Mouse (Mus musculus) limb, embryonic 15.5 days (tissue): ENCODE results near the gene Cd28. TPM values are rescaled to one million over a fixed set of nuclear protein-coding genes. Genes with fewer than 3 reads are reported as not detected.

Experiments used
- ATAC-seq: fragments of 200-750 bp; cut with Nextera tagmentation; 2 replicates; pipeline ENCODE4 v1.8.0; 2017; ENCODE audit warnings: low read depth, moderate TSS enrichment; ENCODE audit not compliant: insufficient number of reproducible peaks, low FRiP score, low TSS enrichment
- H3K27ac ChIP-seq: fragments of 300-500 bp; sonication (generic); 2 replicates; pipeline ENCODE4 v1.5.1; 2015; ENCODE audit warnings: moderate library complexity, mild to moderate bottlenecking, inconsistent platforms
- H3K27me3 ChIP-seq: fragments of 300-500 bp; sonication (generic); 2 replicates; pipeline ENCODE4 v1.6.1; 2015; ENCODE audit warnings: inconsistent platforms
- H3K36me3 ChIP-seq: fragments of 300-500 bp; sonication (generic); 2 replicates; pipeline ENCODE4 v1.6.1; 2015; ENCODE audit warnings: inconsistent platforms
- H3K4me1 ChIP-seq: fragments of 300-500 bp; sonication (generic); 2 replicates; pipeline ENCODE4 v1.6.1; 2015; ENCODE audit warnings: inconsistent platforms
- H3K4me2 ChIP-seq: fragments of 300-500 bp; sonication (generic); 2 replicates; pipeline ENCODE4 v1.6.1; 2015; ENCODE audit warnings: mild to moderate bottlenecking, inconsistent platforms
- H3K4me3 ChIP-seq: fragments of 300-500 bp; sonication (generic); 2 replicates; pipeline ENCODE4 v1.5.1; 2015; ENCODE audit warnings: mild to moderate bottlenecking, inconsistent platforms
- H3K9ac ChIP-seq: fragments of 300-500 bp; sonication (generic); 2 replicates; pipeline ENCODE4 v1.6.1; 2015; ENCODE audit warnings: inconsistent platforms
- H3K9me3 ChIP-seq: fragments of 300-500 bp; sonication (generic); 2 replicates; pipeline ENCODE4 v1.6.1; 2016; ENCODE audit warnings: inconsistent platforms
- WGBS: fragments of 180-500 bp; shearing (Covaris S2); methylation state at CpG from one replicate; pipeline ENCODE4 v1.1.7; 2015; 5-methylcytosine and 5-hydroxymethylcytosine counted together
- polyA plus RNA-seq: library from polyadenylated mRNA; unstranded; fragments of >200 nt; fragmentation: Nextera tagmentation; extraction: Ambion mirVana; gene quantifications from 2 replicates; pipeline ENCODE4 v1.2.1, GENCODE M21; 2015

The Cd28 gene
- polyA plus RNA-seq, 1 experiment from 2014 or later, result 0.54 TPM

DNA sequence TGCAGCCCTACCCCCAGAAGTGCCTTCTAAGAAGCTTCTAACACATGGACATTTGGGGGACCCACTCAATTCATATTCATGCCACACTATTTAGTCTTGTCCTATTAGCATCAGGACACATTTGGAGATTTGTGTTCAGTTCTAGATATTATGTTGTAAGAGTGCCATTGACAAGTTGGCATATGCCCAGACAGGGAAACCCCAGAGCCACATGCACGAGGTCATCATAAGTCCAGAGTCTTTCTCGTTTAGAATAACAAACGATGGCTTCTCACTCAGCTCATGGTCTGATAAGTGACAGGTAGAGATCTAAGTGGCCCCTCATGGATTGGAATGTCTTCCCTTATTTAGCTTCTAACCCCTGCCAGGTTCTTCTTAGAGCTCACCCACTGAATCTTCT, 105.0 kb downstream of the Cd28 start:
- 72% methylated on average over 3 of the region's 3 CpGs for WGBS
- Histone ChIP-seq H3K36me3 (no peaks in the 10 kb centered on the region), H3K4me1 (peaks cover 19% of the 10 kb centered on the region; the same call in 1 of the 2 replicates), H3K27ac (no peak overlapping the region), H3K27me3 (no peaks in the 10 kb centered on the region), H3K9ac (no peak overlapping the region), H3K9me3 (no peaks in the 10 kb centered on the region), H3K4me2 (no peak overlapping the region), H3K4me3 (no peak overlapping the region)
- no peak for ATAC-seq

Other genes starting within 250 kb of the Cd28 start
- 24.6 and 26.6 TPM in 2 replicates for gene Raph1, start 149.7 kb upstream of the Cd28 start, polyA plus RNA-seq
- gene Ctla4, start 170.2 kb downstream of the Cd28 start, polyA plus RNA-seq, result 0.29 and 0.51 TPM in 2 replicates